Mouse (Mus musculus): ENCODE data around the gene Senp6.

The Senp6 gene

DNA sequence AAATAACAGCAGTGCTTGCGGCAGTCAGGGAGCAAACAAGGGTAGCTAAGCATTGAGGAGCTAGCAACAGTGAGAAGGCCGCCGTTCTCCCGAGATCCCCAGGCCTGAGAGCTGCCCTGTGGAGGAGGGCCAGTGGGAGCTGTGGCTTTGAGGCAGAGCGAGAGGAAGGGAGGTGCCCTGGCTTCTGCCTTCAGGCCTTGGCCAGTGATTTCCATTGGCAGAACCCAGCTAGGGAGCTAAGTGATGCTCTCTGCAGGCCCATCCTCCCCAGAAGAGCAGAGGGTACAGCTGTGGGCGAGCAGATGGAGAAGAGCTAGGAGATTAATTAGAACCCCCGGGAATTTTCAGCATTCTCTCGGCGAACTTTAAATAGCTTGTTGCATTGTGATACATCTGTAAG, 106.9 kb downstream of the Senp6 start:
- no peak for DNase-seq

DNA sequence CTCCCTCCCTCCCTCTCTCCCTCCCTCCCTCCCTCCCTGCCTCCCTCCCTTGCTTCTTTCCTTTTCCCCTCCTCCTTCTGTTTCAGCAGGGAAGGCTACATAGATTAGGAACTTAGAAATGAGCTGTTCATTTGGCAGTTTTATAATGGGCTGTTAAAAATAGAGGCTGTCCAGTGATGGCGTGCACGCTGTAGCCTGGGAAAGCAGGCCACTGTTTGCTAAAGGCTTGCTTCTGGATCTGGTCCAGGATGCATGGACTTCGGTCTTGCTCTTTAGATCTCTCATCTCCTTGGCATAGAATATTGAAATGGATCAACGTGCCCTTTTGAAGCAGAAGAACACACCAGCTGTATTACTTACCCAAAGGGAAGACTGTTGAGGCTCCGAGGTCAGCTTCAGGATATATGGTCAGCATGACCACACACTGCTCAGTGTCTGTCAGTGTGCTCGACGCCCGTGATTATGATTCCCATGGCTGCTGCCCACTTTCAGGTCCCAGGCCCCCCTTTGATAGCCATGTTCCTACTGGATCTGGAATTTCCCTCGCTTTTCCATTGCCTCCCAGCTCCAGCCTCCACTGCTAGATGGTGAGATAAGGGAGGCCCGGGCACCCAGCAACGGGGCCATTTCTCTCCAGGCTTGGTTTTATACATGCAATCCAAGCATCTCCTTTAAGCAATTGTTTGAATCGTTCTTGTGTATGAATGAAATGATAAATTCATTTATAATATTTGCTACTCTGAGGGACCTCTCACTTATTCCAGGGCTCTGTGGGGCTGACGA, 110.2 kb downstream of the Senp6 start:
- no peak for DNase-seq

- no peak for DNase-seq
Measured at GRCm38 (mm10) chr9:80178670-80179069, 112.0 kb downstream of the Senp6 start.

DNA sequence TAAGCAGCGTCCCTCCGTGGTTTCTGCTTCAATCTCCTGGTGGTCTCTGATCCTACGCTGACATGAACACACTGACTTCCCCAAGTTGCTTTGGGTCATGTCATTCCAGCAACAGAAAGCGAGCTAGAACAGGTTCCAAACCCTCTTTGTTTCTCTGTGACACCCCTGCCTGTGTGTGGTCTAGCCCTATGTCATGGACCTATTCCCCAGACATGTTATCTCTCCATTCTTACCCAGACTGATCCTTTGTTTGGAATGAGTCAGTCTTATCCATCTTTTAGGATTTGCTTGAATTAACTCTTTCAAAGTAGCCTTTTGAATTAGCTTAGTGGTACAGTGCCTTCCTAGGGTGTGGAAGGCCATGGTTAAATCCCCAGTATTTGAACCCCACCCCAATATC, 113.0 kb downstream of the Senp6 start:
- no peak for DNase-seq

- DNase-seq, result no peak
Measured at GRCm38 (mm10) chr9:80180771-80181170, 114.1 kb downstream of the Senp6 start.

GRCm38 (mm10) chr9:80181692-80182091, 115.0 kb downstream of the Senp6 start:
- no peak for DNase-seq

DNA sequence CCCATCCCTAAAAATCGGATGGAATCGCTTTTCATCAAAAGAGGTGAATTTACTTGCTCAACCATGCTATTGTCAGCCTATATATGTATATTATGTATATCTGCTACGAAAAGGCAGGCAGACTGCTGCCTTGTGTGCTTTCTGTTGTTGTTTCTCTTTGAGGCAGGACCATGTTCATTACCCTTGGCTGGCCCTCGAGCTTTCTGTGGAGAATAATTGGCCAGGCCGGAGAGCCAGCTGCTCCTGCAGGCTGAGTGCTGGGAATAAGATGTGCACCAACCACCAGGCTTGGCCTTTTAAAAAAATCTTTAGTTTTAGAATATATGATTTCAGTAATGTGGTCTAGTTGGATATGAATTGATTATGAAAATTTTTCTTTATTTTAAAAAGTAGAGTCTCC, 117.4 kb downstream of the Senp6 start:
- DNase-seq, result no peak

GRCm38 (mm10) chr9:80185737-80186136, 119.0 kb downstream of the Senp6 start:
- DNase-seq, result no peak

DNA sequence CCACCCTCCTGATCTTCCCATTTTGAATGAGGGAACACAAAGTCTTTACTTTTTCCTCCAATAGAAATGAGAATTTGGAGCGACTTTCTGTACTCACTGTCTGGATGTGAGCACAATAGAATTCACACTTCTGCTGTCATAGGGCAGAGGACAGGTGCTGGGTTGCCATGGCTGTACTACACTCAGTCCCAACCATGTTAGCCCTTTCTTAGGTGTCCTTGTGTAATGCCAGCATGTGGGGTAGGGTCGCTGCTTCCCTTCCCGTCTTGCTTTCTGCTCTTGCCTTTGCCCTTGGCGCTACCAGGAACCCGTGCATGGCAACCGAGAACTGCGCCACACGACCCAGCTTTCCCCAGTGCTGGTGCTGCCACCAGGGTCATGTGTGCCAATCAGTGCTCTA, 120.0 kb downstream of the Senp6 start:
- DNase-seq, result no peak

DNA sequence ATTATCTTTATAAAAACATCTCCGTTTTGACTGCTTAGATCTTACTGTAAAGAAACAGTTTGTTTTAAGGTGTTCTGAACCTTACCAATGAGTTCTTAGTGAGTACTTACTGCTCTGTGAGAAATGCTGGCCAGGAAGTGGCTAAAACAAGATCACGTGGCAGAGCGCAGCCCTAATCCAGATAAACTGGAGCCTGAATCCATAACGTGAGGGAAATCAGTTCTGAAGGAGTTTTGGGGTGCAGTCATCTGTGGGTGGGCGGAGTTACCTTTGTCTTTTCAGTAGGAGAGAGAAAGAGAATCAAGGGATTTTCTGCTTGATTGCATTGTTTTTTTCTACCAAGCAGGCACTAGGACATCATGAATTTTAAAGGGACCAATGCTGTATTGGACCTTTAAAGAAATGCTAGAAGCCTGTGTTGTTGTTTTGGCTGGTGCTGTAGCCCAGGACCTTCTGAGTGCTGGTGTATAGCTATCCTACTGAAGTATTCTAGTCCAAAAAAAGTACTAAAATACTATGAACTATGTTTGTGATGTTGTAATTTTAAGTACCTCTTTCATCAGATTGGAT, 121.7 kb downstream of the Senp6 start:
- no peak for DNase-seq

DNA sequence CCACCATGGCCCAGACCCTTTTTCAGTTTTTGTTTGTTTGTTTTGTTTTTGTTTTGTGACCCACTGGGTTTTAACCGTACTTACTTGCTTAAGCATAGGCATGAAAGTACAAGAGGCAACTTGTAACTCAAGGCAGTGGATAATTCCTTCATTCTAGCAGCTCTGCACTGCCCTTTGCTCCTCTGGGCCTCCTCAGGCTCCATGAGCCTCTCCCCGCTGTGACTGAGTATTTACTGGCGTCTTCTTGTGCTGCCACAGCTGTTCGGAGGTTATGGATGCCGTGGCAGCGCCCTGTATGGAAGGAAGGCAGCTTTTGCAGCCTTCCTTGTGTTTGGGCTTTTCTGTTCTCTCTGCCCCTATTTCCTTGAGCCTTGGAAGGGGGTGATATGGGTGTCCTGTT, 124.5 kb downstream of the Senp6 start:
- DNase-seq, result no peak

DNA sequence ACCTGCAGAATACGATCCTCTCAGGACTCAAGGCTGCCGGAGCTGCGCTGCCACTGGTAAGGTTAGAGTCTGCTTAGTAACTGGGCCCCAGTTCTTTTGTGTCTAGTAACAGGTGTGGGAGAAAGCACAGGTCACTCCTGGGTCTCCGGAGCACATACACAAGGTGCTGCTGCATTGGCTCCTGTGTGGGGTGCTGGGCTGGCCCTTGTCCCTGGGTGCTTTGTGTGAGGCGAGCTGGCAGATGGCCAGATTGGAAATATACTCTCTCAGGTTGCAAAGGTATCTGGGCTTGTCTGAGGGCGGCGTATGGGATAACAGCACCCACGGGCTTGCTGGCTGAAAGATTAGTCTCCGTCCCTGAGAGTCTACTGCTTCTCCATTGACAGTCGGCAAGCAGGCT, 125.6 kb downstream of the Senp6 start:
- no peak for DNase-seq

DNA sequence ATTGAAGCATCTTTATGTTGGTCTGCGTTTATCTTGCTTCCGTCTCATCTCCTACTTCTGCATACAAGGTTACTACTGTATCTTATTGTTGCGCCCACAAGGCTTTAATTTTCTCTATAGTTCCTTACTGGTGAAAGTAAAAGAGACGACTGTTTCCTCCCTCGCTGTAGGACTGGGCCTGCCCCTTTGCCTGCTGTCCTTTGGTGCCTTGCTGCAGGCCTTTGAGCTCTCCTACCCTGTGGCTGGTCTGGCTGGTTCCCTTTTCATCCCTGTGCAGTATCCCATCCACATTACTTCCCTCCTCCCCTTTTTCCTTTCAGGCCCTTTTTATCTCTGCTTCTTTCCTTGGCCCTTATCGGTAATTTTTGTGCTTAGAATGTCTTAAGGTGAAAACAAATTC, 127.7 kb downstream of the Senp6 start:
- DNase-seq, result no peak

Measured in thymus, postnatal 14 days (tissue).